Mouse (Mus musculus): Measurements from ENCODE around the gene Azin2. TPM values are rescaled to one million over a fixed set of nuclear protein-coding genes. Genes with fewer than 3 reads are reported as not detected.

Azin2 gene
- polyA plus RNA-seq, 1 experiment from 2014 or later = 17.6 TPM

GRCm38 (mm10) chr4:128969081-128969480 lies 6.8 kb upstream of the Azin2 start:
- H3K4me3 ChIP-seq (ENCODE audit: low read depth, low read length) = no peak overlapping the region
- peaks cover 5% of the 10 kb centered on the region; the same call in 1 of the 2 replicates for H3K4me1 ChIP-seq (ENCODE audit: insufficient read depth)
- no peak overlapping the region for H3K4me2 ChIP-seq
- TF ChIP-seq CTCF (IDR thresholded peaks at IDR 0.05; ENCODE audit: low read depth) = no peak
- H3K9ac ChIP-seq = no peak overlapping the region
- no peak overlapping the region for H3K27ac ChIP-seq (ENCODE audit: low read depth)
- no peaks in the 10 kb centered on the region for H3K9me3 ChIP-seq (ENCODE audit: low read depth, low read length)
- H3K36me3 ChIP-seq (ENCODE audit: insufficient read depth) = no peaks in the 10 kb centered on the region
- no peaks in the 10 kb centered on the region for H3K27me3 ChIP-seq (ENCODE audit: insufficient read depth, low read length)
- ATAC-seq (ENCODE audit: insufficient read depth) (peak; percentile 36; the same call in 1 of the 2 replicates), DNase-seq (peak; percentile 55)
- WGBS = 51% methylated on average over 5 of the region's 5 CpGs

- WGBS = 16% methylated on average over 7 of the region's 7 CpGs
Measured at GRCm38 (mm10) chr4:128966751-128967150, 4.5 kb upstream of the Azin2 start.

GRCm38 (mm10) chr4:128962926-128963290 lies 666 bp upstream of the Azin2 start:
- H3K4me3 ChIP-seq (ENCODE audit: low read depth, low read length) = peak overlapping the region; percentile 71
- no peaks in the 10 kb centered on the region for H3K27me3 ChIP-seq (ENCODE audit: insufficient read depth, low read length)
- H3K36me3 ChIP-seq (ENCODE audit: insufficient read depth) = no peaks in the 10 kb centered on the region
- no peak for TF ChIP-seq CTCF (IDR thresholded peaks at IDR 0.05; ENCODE audit: low read depth)
- no peaks in the 10 kb centered on the region for H3K9me3 ChIP-seq (ENCODE audit: low read depth, low read length)
- ATAC-seq (ENCODE audit: insufficient read depth) = peak; percentile 21; the same call in 1 of the 2 replicates
- peak overlapping the region; percentile 43; the same call in 1 of the 2 replicates for H3K9ac ChIP-seq
- no peak for DNase-seq
- WGBS = 3% methylated on average over 9 of the region's 9 CpGs
- peak overlapping the region; percentile 90 for H3K4me2 ChIP-seq
- peaks cover 13% of the 10 kb centered on the region for H3K4me1 ChIP-seq (ENCODE audit: insufficient read depth)
- H3K27ac ChIP-seq (ENCODE audit: low read depth) = no peak overlapping the region

More at GRCm38 (mm10) chr4:128966751-128967150, 4.5 kb upstream of the Azin2 start:
- H3K36me3 ChIP-seq (ENCODE audit: insufficient read depth) = no peaks in the 10 kb centered on the region
- no peak overlapping the region; the same call in 1 of the 2 replicates for H3K4me2 ChIP-seq
- no peak for TF ChIP-seq CTCF (IDR thresholded peaks at IDR 0.05; ENCODE audit: low read depth)
- H3K4me1 ChIP-seq (ENCODE audit: insufficient read depth) = peaks cover 10% of the 10 kb centered on the region
- no peak overlapping the region for H3K27ac ChIP-seq (ENCODE audit: low read depth)
- no peaks in the 10 kb centered on the region for H3K9me3 ChIP-seq (ENCODE audit: low read depth, low read length)
- no peaks in the 10 kb centered on the region for H3K27me3 ChIP-seq (ENCODE audit: insufficient read depth, low read length)
- no peak overlapping the region for H3K4me3 ChIP-seq (ENCODE audit: low read depth, low read length)
- ATAC-seq (ENCODE audit: insufficient read depth) (no peak), DNase-seq (peak; percentile 73)
- no peak overlapping the region for H3K9ac ChIP-seq

GRCm38 (mm10) chr4:128961301-128962028 lies 777 bp downstream of the Azin2 start:
- Histone ChIP-seq H3K36me3 (ENCODE audit: insufficient read depth) (no peaks in the 10 kb centered on the region), H3K9ac (peak overlapping the region; percentile 75), H3K27ac (ENCODE audit: low read depth) (no peak overlapping the region), H3K9me3 (ENCODE audit: low read depth, low read length) (no peaks in the 10 kb centered on the region), H3K4me2 (peak overlapping the region; percentile 90), H3K4me3 (ENCODE audit: low read depth, low read length) (peak overlapping the region; percentile 71), H3K4me1 (ENCODE audit: insufficient read depth) (peaks cover 8% of the 10 kb centered on the region), H3K27me3 (ENCODE audit: insufficient read depth, low read length) (no peaks in the 10 kb centered on the region)
- WGBS = 8% methylated on average over 16 of the region's 16 CpGs
- ATAC-seq (ENCODE audit: insufficient read depth) = no peak
- peak; percentile 44 for DNase-seq
- TF ChIP-seq CTCF (IDR thresholded peaks at IDR 0.05; ENCODE audit: low read depth) = no peak

GRCm38 (mm10) chr4:128959676-128960075 lies 2.6 kb downstream of the Azin2 start:
- H3K4me2 ChIP-seq = no peak overlapping the region
- H3K36me3 ChIP-seq (ENCODE audit: insufficient read depth) = no peaks in the 10 kb centered on the region
- TF ChIP-seq CTCF (IDR thresholded peaks at IDR 0.05; ENCODE audit: low read depth) = no peak
- H3K9ac ChIP-seq = no peak overlapping the region
- no peaks in the 10 kb centered on the region for H3K9me3 ChIP-seq (ENCODE audit: low read depth, low read length)
- no peak for DNase-seq
- no peak overlapping the region for H3K27ac ChIP-seq (ENCODE audit: low read depth)
- WGBS = 81% methylated on average over 17 of the region's 17 CpGs
- H3K4me3 ChIP-seq (ENCODE audit: low read depth, low read length) = no peak overlapping the region
- ATAC-seq (ENCODE audit: insufficient read depth) = no peak
- H3K27me3 ChIP-seq (ENCODE audit: insufficient read depth, low read length) = no peaks in the 10 kb centered on the region
- peaks cover 8% of the 10 kb centered on the region for H3K4me1 ChIP-seq (ENCODE audit: insufficient read depth)

- ATAC-seq (ENCODE audit: insufficient read depth) (no peak), DNase-seq (no peak)
- no peak overlapping the region for H3K4me3 ChIP-seq (ENCODE audit: low read depth, low read length)
- 74% methylated on average over 8 of the region's 8 CpGs for WGBS
- no peak overlapping the region for H3K27ac ChIP-seq (ENCODE audit: low read depth)
- H3K4me2 ChIP-seq = no peak overlapping the region
- H3K27me3 ChIP-seq (ENCODE audit: insufficient read depth, low read length) = no peaks in the 10 kb centered on the region
- no peaks in the 10 kb centered on the region for H3K36me3 ChIP-seq (ENCODE audit: insufficient read depth)
- no peak overlapping the region for H3K9ac ChIP-seq
- peaks cover 8% of the 10 kb centered on the region for H3K4me1 ChIP-seq (ENCODE audit: insufficient read depth)
- no peaks in the 10 kb centered on the region for H3K9me3 ChIP-seq (ENCODE audit: low read depth, low read length)
- no peak for TF ChIP-seq CTCF (IDR thresholded peaks at IDR 0.05; ENCODE audit: low read depth)
Measured at GRCm38 (mm10) chr4:128958849-128959248, 3.4 kb downstream of the Azin2 start.

- Histone ChIP-seq H3K27ac (ENCODE audit: low read depth) (peak overlapping the region; percentile 5; the same call in 1 of the 2 replicates), H3K4me3 (ENCODE audit: low read depth, low read length) (no peak overlapping the region), H3K27me3 (ENCODE audit: insufficient read depth, low read length) (no peaks in the 10 kb centered on the region), H3K36me3 (ENCODE audit: insufficient read depth) (no peaks in the 10 kb centered on the region), H3K4me2 (no peak overlapping the region), H3K4me1 (ENCODE audit: insufficient read depth) (peaks cover 7% of the 10 kb centered on the region), H3K9ac (no peak overlapping the region), H3K9me3 (ENCODE audit: low read depth, low read length) (no peaks in the 10 kb centered on the region)
- WGBS = 65% methylated on average over 11 of the region's 11 CpGs
- DNase-seq (no peak), ATAC-seq (ENCODE audit: insufficient read depth) (no peak)
- TF ChIP-seq CTCF (IDR thresholded peaks at IDR 0.05; ENCODE audit: low read depth) = no peak
Measured at GRCm38 (mm10) chr4:128958156-128958555, 4.1 kb downstream of the Azin2 start.

All from lung, embryonic 14.5 days (tissue).